Mouse (Mus musculus): ENCODE data around the gene Lrrc17.
"Not testable (repeated sequence)": the region's sequence is repeated elsewhere in the genome, so short reads cannot be mapped to it uniquely, and the experiment has no call there.

The Lrrc17 gene

GRCm38 (mm10) chr5:21544821-21545220 is 1.5 kb downstream of the Lrrc17 start:
- DNase-seq = no peak

GRCm38 (mm10) chr5:21545227-21545626 is 1.9 kb downstream of the Lrrc17 start:
- DNase-seq = no peak

GRCm38 (mm10) chr5:21545786-21546185 is 2.4 kb downstream of the Lrrc17 start:
- no peak for DNase-seq

GRCm38 (mm10) chr5:21547005-21547404 is 3.6 kb downstream of the Lrrc17 start:
- no peak for DNase-seq

- DNase-seq = no peak
Observed at GRCm38 (mm10) chr5:21553685-21554084, 10.3 kb downstream of the Lrrc17 start.

GRCm38 (mm10) chr5:21554732-21555131 is 11.4 kb downstream of the Lrrc17 start:
- DNase-seq = no peak

- no peak for DNase-seq
Observed at GRCm38 (mm10) chr5:21556502-21556901, 13.1 kb downstream of the Lrrc17 start.

GRCm38 (mm10) chr5:21563936-21564335 is 20.6 kb downstream of the Lrrc17 start:
- no peak for DNase-seq

GRCm38 (mm10) chr5:21565392-21566065 is 22.2 kb downstream of the Lrrc17 start:
- DNase-seq = no peak

- DNase-seq = no peak
Observed at GRCm38 (mm10) chr5:21567784-21568183, 24.4 kb downstream of the Lrrc17 start.

- DNase-seq = no peak
Observed at GRCm38 (mm10) chr5:21572764-21573416, 29.5 kb downstream of the Lrrc17 start.

- no peak for DNase-seq
Observed at GRCm38 (mm10) chr5:21574386-21575209, 31.2 kb downstream of the Lrrc17 start.

- no peak for DNase-seq
Observed at GRCm38 (mm10) chr5:21575210-21575550, 31.8 kb downstream of the Lrrc17 start.

- no peak for DNase-seq
Observed at GRCm38 (mm10) chr5:21578136-21578535, 34.8 kb downstream of the Lrrc17 start.

GRCm38 (mm10) chr5:21586763-21587162 is 43.4 kb downstream of the Lrrc17 start:
- DNase-seq = no peak

GRCm38 (mm10) chr5:21587683-21588082 is 44.3 kb downstream of the Lrrc17 start:
- no peak for DNase-seq

- DNase-seq = no peak
Observed at GRCm38 (mm10) chr5:21588220-21588619, 44.9 kb downstream of the Lrrc17 start.

- no peak for DNase-seq
Observed at GRCm38 (mm10) chr5:21592106-21592505, 48.7 kb downstream of the Lrrc17 start.

GRCm38 (mm10) chr5:21593201-21593709 is 49.9 kb downstream of the Lrrc17 start:
- DNase-seq = no peak

GRCm38 (mm10) chr5:21599536-21599935 is 56.2 kb downstream of the Lrrc17 start:
- DNase-seq = not testable (repeated sequence)

- no peak for DNase-seq
Observed at GRCm38 (mm10) chr5:21599961-21600360, 56.6 kb downstream of the Lrrc17 start.

- no peak for DNase-seq
Observed at GRCm38 (mm10) chr5:21605936-21606335, 62.6 kb downstream of the Lrrc17 start.

All from cerebellum, adult 11 months (tissue).